Mouse (Mus musculus): ENCODE measurements around the gene Vamp2. TPM values are rescaled to one million over a fixed set of nuclear protein-coding genes. Genes with fewer than 3 reads are reported as not detected.
A peak's percentile ranks its signal among the peaks of the same experiment; 100 is the strongest.
"Not testable (repeated sequence)": the region's sequence is repeated elsewhere in the genome, so short reads cannot be mapped to it uniquely, and the experiment has no call there.

Vamp2 gene
- polyA plus RNA-seq, 1 experiment from 2014 or later: 103 TPM

DNA sequence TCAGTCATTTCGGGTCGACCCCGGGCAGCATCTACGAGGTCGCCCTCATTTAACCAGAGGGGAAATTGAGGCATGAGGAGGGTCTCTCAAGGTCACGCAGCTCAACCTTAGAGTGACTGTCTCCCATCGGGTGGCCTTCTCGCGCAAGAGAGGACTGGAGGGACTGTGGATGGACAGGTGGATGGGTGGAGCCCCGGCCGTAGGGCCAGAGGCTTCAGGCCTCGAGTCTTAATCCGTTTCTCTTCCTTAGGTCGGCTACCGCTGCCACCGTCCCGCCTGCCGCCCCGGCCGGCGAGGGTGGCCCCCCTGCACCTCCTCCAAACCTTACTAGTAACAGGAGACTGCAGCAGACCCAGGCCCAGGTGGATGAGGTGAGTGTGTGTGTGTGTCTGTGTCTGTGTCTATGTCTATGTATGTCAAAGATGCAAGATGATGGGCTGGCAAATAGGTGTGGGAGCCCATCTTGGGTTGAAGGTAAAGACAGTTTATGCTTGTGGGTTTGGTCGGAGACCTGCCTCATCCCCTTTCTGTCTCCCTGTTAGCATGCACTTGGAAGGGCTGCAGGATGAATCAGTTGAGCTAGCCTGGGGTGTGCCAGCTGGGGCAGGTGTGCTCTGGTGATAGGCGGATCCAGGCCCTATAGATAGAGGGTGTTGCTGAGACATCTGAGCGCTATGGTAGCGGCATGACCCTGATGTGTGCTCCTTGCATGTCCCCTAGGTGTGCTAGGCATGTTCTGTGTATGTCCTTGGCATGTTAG is 746 bp downstream of the Vamp2 start:
- Histone ChIP-seq H3K9me3 (no peaks in the 10 kb centered on the region), H3K27ac (peak overlapping the region; percentile 91), H3K36me3 (replicated peaks) (peaks cover 21% of the 10 kb centered on the region), H3K27me3 (no peaks in the 10 kb centered on the region), H3K4me1 (peaks cover 24% of the 10 kb centered on the region), H3K4me3 (replicated peaks) (peak overlapping the region; percentile 95), H3K4me2 (peak overlapping the region; percentile 98), H3K9ac (peak overlapping the region; percentile 99)
- peak; percentile 64 for ATAC-seq (ENCODE audit: low FRiP score)
- 11% methylated on average over 25 of the region's 25 CpGs for WGBS

DNA sequence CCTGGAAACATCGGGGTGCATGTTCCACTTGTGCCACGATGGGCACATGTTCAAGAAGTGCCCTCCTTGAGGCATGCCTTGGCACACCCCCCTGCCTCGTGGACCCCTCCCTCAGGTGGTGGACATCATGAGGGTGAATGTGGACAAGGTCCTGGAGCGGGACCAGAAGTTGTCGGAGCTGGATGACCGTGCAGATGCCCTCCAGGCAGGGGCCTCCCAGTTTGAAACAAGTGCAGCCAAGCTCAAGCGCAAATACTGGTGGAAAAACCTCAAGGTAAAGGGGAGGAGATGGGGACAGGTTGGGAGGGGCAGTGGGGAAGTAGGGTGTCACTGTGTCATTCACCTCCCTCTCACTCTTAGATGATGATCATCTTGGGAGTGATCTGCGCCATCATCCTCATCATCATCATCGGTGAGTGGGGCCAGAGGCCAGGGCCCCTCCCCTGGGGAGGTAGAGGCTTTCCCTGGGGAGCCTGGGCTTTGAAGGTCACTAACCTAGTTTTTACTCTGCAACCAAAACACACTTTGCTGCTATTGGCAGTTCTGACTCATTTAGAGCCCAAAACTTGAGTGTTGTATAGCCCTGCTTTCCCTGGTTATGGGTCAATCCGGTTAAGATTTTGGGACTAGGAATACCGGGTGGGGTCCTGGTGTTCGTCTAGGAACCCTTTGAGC is 1.5 kb downstream of the Vamp2 start:
- no peaks in the 10 kb centered on the region for H3K9me3 ChIP-seq
- H3K36me3 ChIP-seq (replicated peaks): peaks cover 21% of the 10 kb centered on the region
- ATAC-seq (ENCODE audit: low FRiP score): no peak
- H3K27me3 ChIP-seq: no peaks in the 10 kb centered on the region
- peak overlapping the region; percentile 95 for H3K4me3 ChIP-seq (replicated peaks)
- H3K4me2 ChIP-seq: peak overlapping the region; percentile 98
- H3K9ac ChIP-seq: peak overlapping the region; percentile 99
- H3K27ac ChIP-seq: no peak overlapping the region; the same call in 1 of the 2 replicates
- H3K4me1 ChIP-seq: peaks cover 30% of the 10 kb centered on the region
- 92% methylated on average over 12 of the region's 12 CpGs for WGBS

DNA sequence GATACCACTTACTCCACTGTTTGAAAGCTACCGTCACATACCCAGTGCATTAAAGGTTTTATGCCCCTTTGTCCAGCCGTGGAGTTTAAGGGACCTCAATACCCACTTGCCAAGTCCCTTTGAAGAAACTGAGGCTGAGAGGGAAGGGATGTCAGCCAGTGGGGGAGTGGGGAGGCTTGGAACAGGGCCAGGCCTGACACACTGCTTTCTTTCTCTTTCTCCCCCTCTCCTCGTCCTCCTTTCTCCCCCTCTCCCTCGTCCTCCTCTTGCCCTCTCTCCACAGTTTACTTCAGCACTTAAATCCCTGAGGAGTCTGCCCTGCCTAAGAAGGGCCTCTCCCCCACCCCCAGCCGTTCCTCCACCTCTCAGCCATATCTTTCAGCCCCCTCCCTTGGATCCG is 2.1 kb downstream of the Vamp2 start:
- Histone ChIP-seq H3K9me3 (no peaks in the 10 kb centered on the region), H3K9ac (no peak overlapping the region)

DNA sequence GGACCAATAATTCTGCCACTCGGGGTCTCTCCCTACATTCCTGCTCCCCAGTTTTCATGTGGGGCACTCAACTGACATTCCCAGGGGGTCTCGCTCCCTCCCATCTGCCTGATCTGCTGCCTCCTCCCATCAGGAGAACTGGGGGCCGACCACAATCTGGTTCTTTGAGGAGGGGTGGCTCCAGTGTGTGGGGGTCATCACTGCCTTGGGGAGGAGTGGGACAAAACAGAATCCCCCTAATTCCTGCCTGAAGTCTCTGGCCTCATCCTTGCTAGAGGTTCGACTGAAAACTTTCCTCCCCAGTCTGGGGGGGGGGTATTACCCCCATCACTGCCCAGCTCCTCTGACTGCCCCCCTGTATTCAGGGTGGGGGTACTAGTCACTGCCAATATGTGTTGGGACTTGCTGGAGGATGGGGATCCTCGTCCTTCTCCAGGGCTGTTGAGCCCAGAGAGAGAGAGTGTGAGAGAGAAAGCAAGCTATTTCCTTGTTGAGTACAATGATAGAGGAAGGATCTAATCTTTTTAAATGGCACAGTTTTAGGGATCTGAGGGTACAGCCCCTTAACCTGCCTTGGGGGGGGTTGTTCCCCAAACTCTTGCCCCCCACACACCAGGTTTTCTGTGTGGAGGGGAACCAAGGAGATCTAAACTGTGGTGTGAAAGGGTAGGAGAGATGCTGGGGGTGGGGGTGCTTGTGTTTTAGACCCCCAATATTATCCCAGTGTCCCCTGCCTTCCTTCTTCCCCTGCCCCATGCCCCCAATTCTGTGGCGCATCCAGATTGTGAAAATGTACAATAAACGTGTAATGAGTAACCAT is 3.5 kb downstream of the Vamp2 start:
- Histone ChIP-seq H3K4me3 (replicated peaks) (no peak overlapping the region), H3K27me3 (no peaks in the 10 kb centered on the region), H3K27ac (no peak overlapping the region), H3K4me2 (no peak overlapping the region), H3K36me3 (replicated peaks) (peaks cover 21% of the 10 kb centered on the region), H3K4me1 (peaks cover 48% of the 10 kb centered on the region), H3K9ac (no peak overlapping the region), H3K9me3 (no peaks in the 10 kb centered on the region)
- ATAC-seq (ENCODE audit: low FRiP score): no peak
- 70% methylated on average over 7 of the region's 7 CpGs for WGBS

More for the DNA sequence above, 2.1 kb downstream of the Vamp2 start:
- ATAC-seq (ENCODE audit: low FRiP score): no peak
- 0 out of 2 replicates have a peak overlapping the region, but pooled peaks have one; percentile 31 for H3K27ac ChIP-seq
- peaks cover 34% of the 10 kb centered on the region for H3K4me1 ChIP-seq
- WGBS: 73% methylated on average over 6 of the region's 6 CpGs
- H3K4me2 ChIP-seq: peak overlapping the region; percentile 98; the same call in 1 of the 2 replicates
- H3K27me3 ChIP-seq: no peaks in the 10 kb centered on the region
- peaks cover 21% of the 10 kb centered on the region for H3K36me3 ChIP-seq (replicated peaks)
- H3K4me3 ChIP-seq (replicated peaks): no peak overlapping the region

DNA sequence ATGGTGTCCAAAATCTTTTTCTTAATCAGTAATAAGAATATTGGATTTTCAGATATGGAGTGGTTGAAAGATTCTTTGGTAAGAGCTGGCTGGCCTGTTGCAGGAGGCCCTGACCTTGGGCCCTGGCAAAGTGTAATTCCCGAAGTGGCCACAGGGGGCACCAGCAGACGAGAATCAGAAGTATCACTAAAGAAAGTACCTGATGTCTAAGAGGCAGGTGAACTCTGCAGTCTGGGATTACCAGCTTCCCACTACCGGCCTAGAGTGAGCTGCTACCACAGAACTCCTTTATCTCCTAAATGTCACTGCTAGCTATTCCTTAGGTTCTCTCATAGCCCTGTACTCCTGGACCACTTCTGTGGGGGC is 4.1 kb downstream of the Vamp2 start:
- Histone ChIP-seq H3K4me2 (no peak overlapping the region), H3K9me3 (no peaks in the 10 kb centered on the region), H3K36me3 (replicated peaks) (peaks cover 21% of the 10 kb centered on the region), H3K4me1 (peaks cover 54% of the 10 kb centered on the region), H3K4me3 (replicated peaks) (no peak overlapping the region), H3K9ac (no peak overlapping the region), H3K27me3 (no peaks in the 10 kb centered on the region), H3K27ac (no peak overlapping the region)
- ATAC-seq (ENCODE audit: low FRiP score): no peak
- 1% methylated on average over 3 of the region's 3 CpGs for WGBS

DNA sequence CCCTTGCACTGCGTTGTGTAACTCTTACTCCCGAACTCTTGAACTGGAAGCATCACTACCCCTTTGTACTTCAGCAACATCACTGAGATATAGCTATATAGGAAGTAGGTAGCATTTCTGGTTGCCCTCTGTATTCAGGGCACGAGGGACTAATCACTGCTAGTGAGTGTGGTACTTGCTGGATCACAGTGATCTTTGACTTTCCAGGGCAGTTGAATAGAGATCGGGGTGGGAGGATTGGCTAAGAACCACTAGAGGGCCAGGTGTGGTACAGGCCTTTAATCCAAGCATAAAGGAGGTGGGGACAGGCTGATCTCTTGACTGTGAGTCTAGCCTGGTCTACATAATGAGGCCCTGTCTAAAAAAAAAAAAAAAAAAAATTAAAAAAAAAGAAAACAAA is 4.6 kb downstream of the Vamp2 start:
- WGBS: 88% methylated on average over 4 of the region's 4 CpGs
- no peak overlapping the region for H3K27ac ChIP-seq
- peaks cover 59% of the 10 kb centered on the region for H3K4me1 ChIP-seq
- H3K27me3 ChIP-seq: no peaks in the 10 kb centered on the region
- H3K9ac ChIP-seq: no peak overlapping the region
- H3K4me2 ChIP-seq: no peak overlapping the region
- H3K9me3 ChIP-seq: no peaks in the 10 kb centered on the region
- no peak overlapping the region for H3K4me3 ChIP-seq (replicated peaks)
- peaks cover 21% of the 10 kb centered on the region for H3K36me3 ChIP-seq (replicated peaks)
- ATAC-seq (ENCODE audit: low FRiP score): no peak

DNA sequence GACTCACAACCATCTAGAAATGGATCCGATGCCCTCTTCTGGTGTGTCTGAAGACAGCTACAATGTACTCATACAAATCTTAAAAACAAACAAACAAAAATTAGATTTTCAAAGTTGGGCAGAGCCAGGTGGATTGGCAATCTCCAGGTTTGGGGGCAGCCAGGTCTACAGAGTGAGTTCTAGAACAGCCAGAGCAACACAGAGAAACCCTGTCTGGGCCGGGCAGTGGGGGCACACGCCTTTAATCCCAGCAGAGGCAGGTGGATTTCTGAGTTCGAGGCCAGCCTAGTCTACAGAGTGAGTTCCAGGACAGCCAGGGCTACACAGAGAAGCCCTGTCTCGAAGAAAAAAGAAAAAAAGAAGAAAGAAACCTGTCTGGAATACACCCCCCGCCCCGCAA is 5.6 kb downstream of the Vamp2 start:
- H3K9me3 ChIP-seq; H3K27ac ChIP-seq; H3K27me3 ChIP-seq; H3K9ac ChIP-seq; H3K4me2 ChIP-seq; ATAC-seq (ENCODE audit: low FRiP score); H3K4me3 ChIP-seq (replicated peaks): not testable (repeated sequence)
- peaks cover 67% of the 10 kb centered on the region for H3K4me1 ChIP-seq
- 90% methylated on average over 7 of the region's 7 CpGs for WGBS
- H3K36me3 ChIP-seq (replicated peaks): peaks cover 21% of the 10 kb centered on the region

DNA sequence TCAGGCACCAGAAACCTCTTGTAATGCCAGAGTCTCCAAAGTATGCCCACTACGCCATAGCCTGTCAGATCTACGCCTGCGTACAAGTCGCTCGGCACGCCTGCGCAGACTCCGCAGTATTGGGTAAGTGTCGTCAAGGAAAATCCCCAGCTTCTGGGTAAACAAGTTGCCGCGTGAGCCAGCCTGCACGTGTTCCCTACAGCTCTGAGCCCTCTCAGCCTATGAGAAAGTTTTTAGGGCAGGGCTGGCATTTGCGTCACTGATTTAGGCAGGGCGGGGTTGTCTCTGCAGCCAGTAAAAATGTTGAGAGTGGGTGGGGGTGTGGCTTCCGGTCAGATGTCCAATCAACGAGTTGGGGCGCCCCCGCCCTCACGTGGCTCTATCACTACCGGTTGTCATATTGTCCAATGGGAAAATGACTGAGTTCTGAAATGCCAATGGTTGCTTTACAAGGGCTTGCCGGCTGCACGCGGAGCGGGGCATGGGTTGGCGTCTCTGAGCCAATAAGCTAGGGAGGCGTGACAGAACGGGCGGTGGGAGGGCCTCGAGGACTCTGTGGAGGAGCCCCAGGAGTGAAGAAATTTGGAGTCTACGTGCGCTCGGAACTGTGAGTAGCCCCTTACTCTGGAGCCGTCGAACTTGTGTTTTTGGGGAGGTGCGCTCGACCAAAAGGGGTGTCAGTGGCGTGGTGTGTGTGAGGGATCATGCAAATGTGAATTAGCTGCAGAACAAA is 6.6 kb downstream of the Vamp2 start, which contains the start of gene Per1:
Gene Per1, plus strand, starts transcription at position 521 of the 733 bp plus-strand sequence.
- H3K4me3 ChIP-seq (replicated peaks): peak within 1 kb of the TSS; percentile 45
- peaks cover 19% of the 10 kb centered on the region for H3K36me3 ChIP-seq (replicated peaks)
- peaks cover 67% of the 10 kb centered on the region for H3K4me1 ChIP-seq
- under 1% methylated on average over 37 of the region's 37 CpGs for WGBS
- H3K27me3 ChIP-seq: no peaks in the 10 kb centered on the region
- H3K27ac ChIP-seq: peak within 1 kb of the TSS; percentile 66
- peak; percentile 93 for ATAC-seq (ENCODE audit: low FRiP score)
- peak within 1 kb of the TSS; percentile 72 for H3K4me2 ChIP-seq
- H3K9me3 ChIP-seq: no peaks in the 10 kb centered on the region
- peak within 1 kb of the TSS; percentile 53 for H3K9ac ChIP-seq

DNA sequence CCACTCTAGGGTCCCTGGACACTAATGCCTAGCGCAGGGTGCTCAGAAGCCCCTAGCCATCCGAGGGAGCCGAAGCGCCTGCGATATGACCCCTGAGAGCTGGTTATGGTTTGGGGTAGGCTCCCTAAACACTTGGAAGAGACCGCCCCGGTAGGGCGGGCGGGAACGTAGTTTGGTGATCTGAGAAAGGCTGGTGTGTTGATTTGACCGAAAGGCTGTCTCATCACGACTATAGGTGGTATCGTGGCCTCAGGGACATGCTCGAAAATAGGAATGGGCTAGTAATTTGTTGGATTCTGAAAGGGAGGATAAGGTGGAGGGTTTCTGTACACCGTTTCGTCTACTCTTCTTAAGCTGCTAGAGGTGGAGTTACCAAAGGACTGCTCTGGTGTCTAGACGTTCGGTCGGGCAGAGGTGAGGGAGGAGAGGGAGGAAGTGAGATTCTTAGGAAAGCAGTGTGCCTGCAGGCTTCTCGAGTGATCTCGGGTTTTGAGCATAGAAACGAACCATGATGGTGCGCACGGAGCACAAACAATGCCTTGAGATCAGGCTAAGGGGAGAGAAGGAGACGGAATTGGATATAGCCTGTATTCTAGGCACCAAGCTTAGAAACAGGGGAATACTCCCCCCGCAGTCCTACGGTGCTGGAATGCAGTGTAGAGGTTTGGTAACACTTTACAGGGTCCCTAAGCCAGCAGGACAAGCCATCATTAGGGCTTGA is 7.4 kb downstream of the Vamp2 start:
- Histone ChIP-seq H3K27ac (peak overlapping the region; percentile 63), H3K4me3 (replicated peaks) (peak overlapping the region; percentile 45), H3K27me3 (no peaks in the 10 kb centered on the region), H3K9ac (peak overlapping the region; percentile 53), H3K9me3 (no peaks in the 10 kb centered on the region), H3K36me3 (replicated peaks) (peaks cover 12% of the 10 kb centered on the region), H3K4me1 (peaks cover 67% of the 10 kb centered on the region), H3K4me2 (peak overlapping the region; percentile 72)
- no peak for ATAC-seq (ENCODE audit: low FRiP score)
- 4% methylated on average over 27 of the region's 27 CpGs for WGBS

DNA sequence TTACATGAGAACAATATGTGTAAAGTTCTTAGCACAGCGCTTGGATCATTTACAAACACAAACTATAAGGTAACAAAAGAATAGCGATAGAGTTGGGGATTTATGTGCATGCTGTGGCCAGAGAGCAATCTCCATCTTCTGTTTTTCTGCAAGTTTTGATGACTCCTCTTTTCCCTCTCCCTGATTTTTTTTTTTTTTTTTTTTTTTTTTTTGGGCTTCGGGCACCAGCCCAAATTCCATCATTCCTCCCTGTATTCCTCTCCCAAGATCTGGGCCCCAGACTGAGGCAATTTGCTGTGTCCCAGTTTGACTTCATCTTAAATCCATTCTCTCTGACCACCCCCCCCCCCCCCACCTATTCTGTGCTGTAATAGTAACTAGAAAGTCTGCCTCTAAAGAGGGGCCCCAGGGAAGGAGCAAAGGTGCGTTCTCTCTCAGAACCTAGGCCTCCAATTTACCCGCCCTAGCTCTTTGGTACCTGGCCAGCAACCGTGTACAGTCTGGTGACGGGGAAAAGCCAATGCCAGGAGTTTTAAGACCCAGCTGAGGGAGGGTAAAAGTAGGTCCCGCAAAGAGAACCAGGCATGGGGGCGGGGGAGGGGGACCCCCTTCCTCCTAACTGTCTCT is 8.2 kb downstream of the Vamp2 start:
- H3K4me2 ChIP-seq: peak overlapping the region; percentile 72
- ATAC-seq (ENCODE audit: low FRiP score): no peak
- H3K9me3 ChIP-seq: no peaks in the 10 kb centered on the region
- H3K36me3 ChIP-seq (replicated peaks): peaks cover 14% of the 10 kb centered on the region
- peak overlapping the region; percentile 45 for H3K4me3 ChIP-seq (replicated peaks)
- WGBS: 12% methylated on average over 9 of the region's 9 CpGs
- H3K4me1 ChIP-seq: peaks cover 69% of the 10 kb centered on the region
- H3K27me3 ChIP-seq: no peaks in the 10 kb centered on the region
- H3K9ac ChIP-seq: peak overlapping the region; percentile 44
- peak overlapping the region; percentile 87 for H3K27ac ChIP-seq
